Mouse (Mus musculus) MEL (cell line): ENCODE measurements around the gene Borcs7. TPM values are rescaled to one million over a fixed set of nuclear protein-coding genes. Genes with fewer than 3 reads are reported as not detected.

Experiments used
- DNase-seq: peaks from one replicate; pipeline ENCODE4 v3.0.0; 2011; ENCODE audit warnings: low read depth, low spot score
- H3K27ac ChIP-seq: 2 replicates; pipeline ENCODE4 v1.5.1; 2012; ENCODE audit warnings: low read depth, mild to moderate bottlenecking, control low read depth, low read length, moderate library complexity; ENCODE audit not compliant: control insufficient read depth
- H3K27me3 ChIP-seq, 2 experiments: fragments of 150-350 bp in 1 of 2; sonication (generic) in 1 of 2; 2 replicates each; pipeline ENCODE4 v1.6.1; 2012; ENCODE audit warnings: low read length in 2 of 2, mild to moderate bottlenecking in 2 of 2, improper control_type of control experiment in 1 of 2, moderate library complexity in 1 of 2; ENCODE audit not compliant: insufficient read depth in 2 of 2, control insufficient read depth in 1 of 2
- H3K36me3 ChIP-seq, 2 experiments: 2 replicates each; pipeline ENCODE4 v1.6.1; 2012 to 2014; ENCODE audit warnings: low read length in 2 of 2, improper control_type of control experiment in 1 of 2, inconsistent platforms in 1 of 2, mild to moderate bottlenecking in 1 of 2; ENCODE audit not compliant: insufficient read depth in 2 of 2, control insufficient read depth in 1 of 2
- H3K4me1 ChIP-seq, 2 experiments: fragments of 150-350 bp in 1 of 2; sonication (generic) in 1 of 2; 2 replicates each; pipeline ENCODE4 v1.6.1; 2012; ENCODE audit warnings: low read length in 2 of 2, improper control_type of control experiment in 1 of 2, mild to moderate bottlenecking in 1 of 2; ENCODE audit not compliant: insufficient read depth in 2 of 2, control insufficient read depth in 1 of 2
- H3K4me3 ChIP-seq, 2 experiments: fragments of 150-350 bp in 1 of 2; sonication (generic) in 1 of 2; 2 replicates each; pipeline ENCODE4 v1.5.1; 2012; ENCODE audit warnings: low read depth in 2 of 2, low read length in 2 of 2, mild to moderate bottlenecking in 2 of 2, moderate library complexity in 2 of 2, control low read depth in 1 of 2, improper control_type of control experiment in 1 of 2; ENCODE audit not compliant: control insufficient read depth in 1 of 2, insufficient read depth in 1 of 2
- H3K79me2 ChIP-seq: 2 replicates; pipeline ENCODE4 v1.6.1; 2012; ENCODE audit warnings: mild to moderate bottlenecking, low read length, moderate library complexity; ENCODE audit not compliant: control insufficient read depth, poor library complexity, insufficient read depth
- H3K9ac ChIP-seq: 2 replicates; pipeline ENCODE4 v1.6.1; 2012; ENCODE audit warnings: low read depth, mild to moderate bottlenecking, control low read depth, low read length, moderate library complexity; ENCODE audit not compliant: control insufficient read depth, poor library complexity, severe bottlenecking
- H3K9me3 ChIP-seq: fragments of 150-350 bp; sonication (generic); replicated peaks from 2 replicates; pipeline ENCODE4 v1.6.1; 2012; ENCODE audit warnings: mild to moderate bottlenecking, low read length, improper control_type of control experiment, moderate library complexity; ENCODE audit not compliant: insufficient read depth
- CHD2 ChIP-seq: IDR thresholded peaks from 2 replicates; pipeline ENCODE4 v1.6.1; 2011; ENCODE audit warnings: low read length, improper control_type of control experiment
- E2F4 ChIP-seq: IDR thresholded peaks from 2 replicates; pipeline ENCODE4 v1.6.1; 2011; ENCODE audit warnings: low read depth, low read length, improper control_type of control experiment, borderline replicate concordance
- GATA1 ChIP-seq: IDR thresholded peaks from 2 replicates; pipeline ENCODE4 v1.6.1; 2011; ENCODE audit warnings: low read depth, low read length, improper control_type of control experiment
- JUND ChIP-seq: IDR thresholded peaks from 2 replicates; pipeline ENCODE4 v1.6.1; 2011; ENCODE audit warnings: low read depth, mild to moderate bottlenecking, improper control_type of control experiment, low read length
- MEF2A ChIP-seq: IDR thresholded peaks from 2 replicates; pipeline ENCODE4 v1.6.1; 2014; ENCODE audit warnings: low read depth, mild to moderate bottlenecking, inconsistent platforms, low read length, improper control_type of control experiment; ENCODE audit not compliant: poor library complexity, insufficient replicate concordance, severe bottlenecking; ENCODE audit errors: extremely low read depth
- MXI1 ChIP-seq: IDR thresholded peaks from 2 replicates; pipeline ENCODE4 v1.6.1; 2011; ENCODE audit warnings: mild to moderate bottlenecking, low read depth, low read length, improper control_type of control experiment
- MYC ChIP-seq: IDR thresholded peaks from 2 replicates; pipeline ENCODE4 v1.6.1; 2011; ENCODE audit warnings: low read depth, mild to moderate bottlenecking, low read length, improper control_type of control experiment, moderate library complexity
- NELFE ChIP-seq: IDR thresholded peaks from 2 replicates; pipeline ENCODE4 v1.6.1; 2011; ENCODE audit warnings: low read depth, low read length, improper control_type of control experiment
- POLR2A ChIP-seq, 2 experiments: IDR thresholded peaks; 2 replicates each; pipeline ENCODE4 v1.6.1; 2011 to 2012; ENCODE audit warnings: low read length in 2 of 2, mild to moderate bottlenecking in 2 of 2, control low read depth in 1 of 2, improper control_type of control experiment in 1 of 2, low read depth in 1 of 2, moderate library complexity in 1 of 2; ENCODE audit not compliant: control insufficient read depth in 1 of 2, insufficient read depth in 1 of 2, poor library complexity in 1 of 2
- RAD21 ChIP-seq: IDR thresholded peaks from 2 replicates; pipeline ENCODE4 v1.6.1; 2011; ENCODE audit warnings: mild to moderate bottlenecking, low read depth, low read length, improper control_type of control experiment
- RCOR1 ChIP-seq: IDR thresholded peaks from 2 replicates; pipeline ENCODE4 v1.6.1; 2012; ENCODE audit warnings: low read depth, mild to moderate bottlenecking, inconsistent platforms, low read length, improper control_type of control experiment
- ZKSCAN1 ChIP-seq: IDR thresholded peaks from 2 replicates; pipeline ENCODE4 v1.6.1; 2012; ENCODE audit warnings: low read depth, mild to moderate bottlenecking, inconsistent platforms, low read length, improper control_type of control experiment, moderate library complexity
- polyA plus RNA-seq, 2 experiments: library from polyadenylated mRNA; stranded (reverse) in 1 of 2; unstranded in 1 of 2; fragments of >175 nt in 1 of 2; fragments of >200 nt in 1 of 2; gene quantifications; 2 replicates each; pipeline versions ENCODE4 v1.2.1 to v1.2.4; 2012; ENCODE audit warnings: low replicate concordance in 2 of 2, low read depth in 1 of 2; ENCODE audit not compliant: insufficient read length in 2 of 2, insufficient read depth in 1 of 2, missing spikeins in 1 of 2
- total RNA-seq: library from RNA; depleted of rRNA; stranded (reverse); fragments of 300-350 nt; gene quantifications from 2 replicates; pipeline ENCODE4 v1.2.3, GENCODE M21; 2012

Borcs7 gene
- total and polyA plus RNA-seq, 3 experiments, result 4.1 to 11.1 TPM; not detected in 1

GRCm38 (mm10) chr19:46642136-46642753, 47.5 kb upstream of the Borcs7 start:
- Histone ChIP-seq H3K36me3 (peaks cover 0 to 7% of the 10 kb centered on the region in 2 experiments; a peak in 1 of 4 replicates), H3K9me3 (no peaks in the 10 kb centered on the region), H3K4me1 (no peaks in the 10 kb centered on the region), H3K27me3 (no peaks in the 10 kb centered on the region), H3K9ac (no peak overlapping the region), H3K79me2 (no peaks in the 10 kb centered on the region), H3K27ac (no peak overlapping the region)
- TF ChIP-seq MYC (no peak), ZKSCAN1 (no peak), NELFE (no peak), POLR2A (IDR thresholded peaks at IDR 0.05; ENCODE audit: control insufficient read depth in 1 of 2, insufficient read depth in 1 of 2, low read depth in 1 of 2, low read length in 2 of 2, poor library complexity in 1 of 2) (no peak)
- TF ChIP-seq, all 39 proteins: peak for 0
- H3K4me3 ChIP-seq, result no peak overlapping the region
- no peak for DNase-seq

- no peaks in the 10 kb centered on the region for H3K4me1 ChIP-seq
- no peak overlapping the region for H3K9ac ChIP-seq
These were observed 46.5 kb upstream of the Borcs7 start for GRCm38 (mm10) chr19:46643236-46643635.

GRCm38 (mm10) chr19:46644343-46644792, 45.3 kb upstream of the Borcs7 start:
- no peak for DNase-seq
- Histone ChIP-seq H3K36me3 (peaks cover 0 to 4% of the 10 kb centered on the region in 2 experiments; a peak in 2 of 4 replicates), H3K9me3 (no peaks in the 10 kb centered on the region), H3K79me2 (no peaks in the 10 kb centered on the region), H3K4me1 (no peaks in the 10 kb centered on the region), H3K9ac (no peak overlapping the region)
- no peak for TF ChIP-seq JUND
- no peak for TF ChIP-seq MXI1
- TF ChIP-seq GATA1, result no peak
- no peak for TF ChIP-seq RCOR1
- TF ChIP-seq CHD2, result no peak
- no peak for TF ChIP-seq RAD21
- TF ChIP-seq E2F4, result no peak
- TF ChIP-seq, all 39 proteins: peak for 0
- Histone ChIP-seq H3K27me3 (no peaks in the 10 kb centered on the region), H3K4me3 (no peak overlapping the region), H3K27ac (no peak overlapping the region)

More at GRCm38 (mm10) chr19:46643236-46643635, 46.5 kb upstream of the Borcs7 start:
- H3K36me3 ChIP-seq, result peaks cover 0 to 9% of the 10 kb centered on the region in 2 experiments; a peak in 2 of 4 replicates
- no peak for DNase-seq
- no peaks in the 10 kb centered on the region for H3K9me3 ChIP-seq
- TF ChIP-seq MEF2A, result no peak
- TF ChIP-seq, all 39 proteins: peak for 0
- H3K4me3 ChIP-seq, result no peak overlapping the region
- H3K27me3 ChIP-seq, result no peaks in the 10 kb centered on the region
- no peaks in the 10 kb centered on the region for H3K79me2 ChIP-seq
- H3K27ac ChIP-seq, result no peak overlapping the region
